Mouse (Mus musculus) adipocyte (in vitro differentiated cells): ENCODE measurements around the gene Vmn1r215.
"Not testable (repeated sequence)": the region's sequence is repeated elsewhere in the genome, so short reads cannot be mapped to it uniquely, and the experiment has no call there.

Experiments used
- DNase-seq: peaks from one replicate; pipeline ENCODE4 v3.0.0-alpha.2; 2016; ENCODE audit warnings: low spot score

Gene Vmn1r215

GRCm38 (mm10) chr13:23067725-23068124, at the start of gene Vmn1r215:
TSS of gene Vmn1r215 (plus strand) at chr13:23068025.
- DNase-seq = no peak

GRCm38 (mm10) chr13:23018158-23018557, 49.7 kb upstream of the Vmn1r215 start:
- no peak for DNase-seq

- DNase-seq = no peak
Observed at GRCm38 (mm10) chr13:23024812-23025211, 43.0 kb upstream of the Vmn1r215 start.

- DNase-seq = no peak
Observed at GRCm38 (mm10) chr13:23030118-23030517, 37.7 kb upstream of the Vmn1r215 start, which contains the start of gene Vmn1r214. TSS of gene Vmn1r214 (plus strand) at chr13:23030418.

GRCm38 (mm10) chr13:23057778-23058177, 10.0 kb upstream of the Vmn1r215 start:
- no peak for DNase-seq

GRCm38 (mm10) chr13:23069312-23069711, 1.5 kb downstream of the Vmn1r215 start:
- DNase-seq = no peak

- DNase-seq = no peak
Observed at GRCm38 (mm10) chr13:23094386-23094785, 26.6 kb downstream of the Vmn1r215 start.

- not testable (repeated sequence) for DNase-seq
Observed at GRCm38 (mm10) chr13:23118126-23118525, 50.3 kb downstream of the Vmn1r215 start, which contains the start of gene Vmn1r217. TSS of gene Vmn1r217 (minus strand) at chr13:23118226.

GRCm38 (mm10) chr13:23120611-23121010, 52.8 kb downstream of the Vmn1r215 start:
- DNase-seq = no peak
